Mouse (Mus musculus): ENCODE results near the gene Shisa5. TPM values are rescaled to one million over a fixed set of nuclear protein-coding genes. Genes with fewer than 3 reads are reported as not detected.

The Shisa5 gene
- polyA plus RNA-seq, 1 experiment from 2014 or later: 311 TPM

GRCm38 (mm10) chr9:109090446-109090845 is 52.1 kb downstream of the Shisa5 start:
- no peak for TF ChIP-seq CTCF (IDR thresholded peaks at IDR 0.05; ENCODE audit: low read depth)

GRCm38 (mm10) chr9:109091802-109092201 is 53.4 kb downstream of the Shisa5 start:
- H3K4me2 ChIP-seq (replicated peaks; ENCODE audit: low read depth): no peak overlapping the region

More at GRCm38 (mm10) chr9:109090446-109090845, 52.1 kb downstream of the Shisa5 start:
- Histone ChIP-seq H3K4me1 (replicated peaks; ENCODE audit: control insufficient read depth, insufficient read depth, low read length) (0 out of 2 replicates have a peak, but pooled peaks cover 6% of the 10 kb centered on the region), H3K4me3 (ENCODE audit: low read depth, low read length) (no peak overlapping the region), H3K4me2 (replicated peaks; ENCODE audit: low read depth) (no peak overlapping the region), H3K27ac (ENCODE audit: low read depth, low read length) (no peak overlapping the region), H3K9me3 (ENCODE audit: control insufficient read depth) (no peaks in the 10 kb centered on the region), H3K27me3 (replicated peaks; ENCODE audit: control insufficient read depth, insufficient read depth, low read length) (no peaks in the 10 kb centered on the region), H3K36me3 (ENCODE audit: control insufficient read depth, insufficient read depth) (peaks cover 17% of the 10 kb centered on the region), H3K9ac (ENCODE audit: low read depth, low read length) (no peak overlapping the region)
- 64% methylated on average over 15 of the region's 15 CpGs for WGBS
- ATAC-seq: no peak

GRCm38 (mm10) chr9:109092799-109093198 is 54.4 kb downstream of the Shisa5 start:
- 43% methylated on average over 6 of the region's 6 CpGs for WGBS
- no peak overlapping the region for H3K9ac ChIP-seq (ENCODE audit: low read depth, low read length)
- no peaks in the 10 kb centered on the region for H3K9me3 ChIP-seq (ENCODE audit: control insufficient read depth)
- H3K27ac ChIP-seq (ENCODE audit: low read depth, low read length): no peak overlapping the region
- peaks cover 6% of the 10 kb centered on the region; the same call in 1 of the 2 replicates for H3K4me1 ChIP-seq (replicated peaks; ENCODE audit: control insufficient read depth, insufficient read depth, low read length)
- H3K4me2 ChIP-seq (replicated peaks; ENCODE audit: low read depth): no peak overlapping the region
- H3K4me3 ChIP-seq (ENCODE audit: low read depth, low read length): no peak overlapping the region
- no peak for ATAC-seq
- peaks cover 17% of the 10 kb centered on the region for H3K36me3 ChIP-seq (ENCODE audit: control insufficient read depth, insufficient read depth)
- H3K27me3 ChIP-seq (replicated peaks; ENCODE audit: control insufficient read depth, insufficient read depth, low read length): no peaks in the 10 kb centered on the region
- peak; percentile 16; the same call in 1 of the 2 replicates for TF ChIP-seq CTCF (IDR thresholded peaks at IDR 0.05; ENCODE audit: low read depth)

More at GRCm38 (mm10) chr9:109091802-109092201, 53.4 kb downstream of the Shisa5 start:
- no peak for TF ChIP-seq CTCF (IDR thresholded peaks at IDR 0.05; ENCODE audit: low read depth)
- no peaks in the 10 kb centered on the region for H3K27me3 ChIP-seq (replicated peaks; ENCODE audit: control insufficient read depth, insufficient read depth, low read length)
- H3K36me3 ChIP-seq (ENCODE audit: control insufficient read depth, insufficient read depth): peaks cover 17% of the 10 kb centered on the region
- H3K9me3 ChIP-seq (ENCODE audit: control insufficient read depth): no peaks in the 10 kb centered on the region
- H3K9ac ChIP-seq (ENCODE audit: low read depth, low read length): no peak overlapping the region
- H3K4me1 ChIP-seq (replicated peaks; ENCODE audit: control insufficient read depth, insufficient read depth, low read length): 0 out of 2 replicates have a peak, but pooled peaks cover 6% of the 10 kb centered on the region
- H3K4me3 ChIP-seq (ENCODE audit: low read depth, low read length): no peak overlapping the region
- 93% methylated on average over 8 of the region's 8 CpGs for WGBS
- no peak overlapping the region for H3K27ac ChIP-seq (ENCODE audit: low read depth, low read length)
- ATAC-seq: no peak

- no peaks in the 10 kb centered on the region for H3K27me3 ChIP-seq (replicated peaks; ENCODE audit: control insufficient read depth, insufficient read depth, low read length)
- peaks cover 6% of the 10 kb centered on the region; the same call in 1 of the 2 replicates for H3K4me1 ChIP-seq (replicated peaks; ENCODE audit: control insufficient read depth, insufficient read depth, low read length)
- no peak for ATAC-seq
- H3K27ac ChIP-seq (ENCODE audit: low read depth, low read length): no peak overlapping the region; the same call in 1 of the 2 replicates
- H3K4me2 ChIP-seq (replicated peaks; ENCODE audit: low read depth): peak overlapping the region; percentile 98
- no peak for TF ChIP-seq CTCF (IDR thresholded peaks at IDR 0.05; ENCODE audit: low read depth)
- H3K9ac ChIP-seq (ENCODE audit: low read depth, low read length): no peak overlapping the region
- H3K4me3 ChIP-seq (ENCODE audit: low read depth, low read length): 0 out of 2 replicates have a peak overlapping the region, but pooled peaks have one; percentile 75
- WGBS: 30% methylated on average over 11 of the region's 11 CpGs
- H3K9me3 ChIP-seq (ENCODE audit: control insufficient read depth): no peaks in the 10 kb centered on the region
- peaks cover 17% of the 10 kb centered on the region for H3K36me3 ChIP-seq (ENCODE audit: control insufficient read depth, insufficient read depth)
Observed at GRCm38 (mm10) chr9:109093786-109094552, 55.6 kb downstream of the Shisa5 start.

- Histone ChIP-seq H3K27ac (ENCODE audit: low read depth, low read length) (peak overlapping the region; percentile 77), H3K9me3 (ENCODE audit: control insufficient read depth) (no peaks in the 10 kb centered on the region), H3K9ac (ENCODE audit: low read depth, low read length) (peak overlapping the region; percentile 75), H3K36me3 (ENCODE audit: control insufficient read depth, insufficient read depth) (peaks cover 14% of the 10 kb centered on the region), H3K27me3 (replicated peaks; ENCODE audit: control insufficient read depth, insufficient read depth, low read length) (no peaks in the 10 kb centered on the region), H3K4me2 (replicated peaks; ENCODE audit: low read depth) (peak overlapping the region; percentile 98), H3K4me1 (replicated peaks; ENCODE audit: control insufficient read depth, insufficient read depth, low read length) (peaks cover 6% of the 10 kb centered on the region; the same call in 1 of the 2 replicates), H3K4me3 (ENCODE audit: low read depth, low read length) (peak overlapping the region; percentile 75)
- WGBS: 2% methylated on average over 21 of the region's 21 CpGs
- ATAC-seq: peak; percentile 71
- no peak for TF ChIP-seq CTCF (IDR thresholded peaks at IDR 0.05; ENCODE audit: low read depth)
Observed at GRCm38 (mm10) chr9:109094553-109095136, 56.3 kb downstream of the Shisa5 start.

Measured in intestine, postnatal 0 days (tissue).